Mouse (Mus musculus): ENCODE data around the gene S100a11. TPM values are rescaled to one million over a fixed set of nuclear protein-coding genes. Genes with fewer than 3 reads are reported as not detected.

The S100a11 gene
- polyA plus RNA-seq, 1 experiment = 912 TPM

GRCm38 (mm10) chr3:93557471-93557870 lies 37.2 kb downstream of the S100a11 start:
- DNase-seq (ENCODE audit: low spot score) = no peak

GRCm38 (mm10) chr3:93559961-93560360 lies 39.7 kb downstream of the S100a11 start:
- DNase-seq (ENCODE audit: low spot score) = no peak

GRCm38 (mm10) chr3:93562372-93562771 lies 42.1 kb downstream of the S100a11 start:
- no peak for DNase-seq (ENCODE audit: low spot score)

GRCm38 (mm10) chr3:93563216-93563615 lies 42.9 kb downstream of the S100a11 start:
- no peak for DNase-seq (ENCODE audit: low spot score)

- DNase-seq (ENCODE audit: low spot score) = no peak
These were observed 46.6 kb downstream of the S100a11 start for GRCm38 (mm10) chr3:93566892-93567291.

GRCm38 (mm10) chr3:93567721-93568120 lies 47.4 kb downstream of the S100a11 start:
- no peak for DNase-seq (ENCODE audit: low spot score)

GRCm38 (mm10) chr3:93568428-93569040 lies 48.2 kb downstream of the S100a11 start:
- DNase-seq (ENCODE audit: low spot score) = no peak

- DNase-seq (ENCODE audit: low spot score) = no peak
These were observed 48.8 kb downstream of the S100a11 start for GRCm38 (mm10) chr3:93569046-93569445.

- DNase-seq (ENCODE audit: low spot score) = no peak
These were observed 51.9 kb downstream of the S100a11 start for GRCm38 (mm10) chr3:93572058-93572791.

Other genes with a start within 250 kb of the S100a11 start
- not detected in 2 replicates for gene Flg, start 247.0 kb upstream of the S100a11 start, polyA plus RNA-seq (2012; rRNA removed)
- not detected in 2 replicates for gene Hrnr, start 200.7 kb upstream of the S100a11 start, polyA plus RNA-seq (2012; rRNA removed)
- gene Rptn, start 126.8 kb upstream of the S100a11 start, polyA plus RNA-seq (2012; rRNA removed) = 0.69 and 0.96 TPM in 2 replicates
- 0.37 and 0.57 TPM in 2 replicates for gene Tchh, start 78.2 kb upstream of the S100a11 start, polyA plus RNA-seq (2012; rRNA removed)
- not detected in 2 replicates for gene Tchhl1, start 51.7 kb upstream of the S100a11 start, polyA plus RNA-seq (2012; rRNA removed)
- gene S100a10, start 34.6 kb downstream of the S100a11 start, polyA plus RNA-seq (2012; rRNA removed) = 264 and 295 TPM in 2 replicates
- not detected in 2 replicates for gene Tdpoz2, start 132.2 kb downstream of the S100a11 start, polyA plus RNA-seq (2012; rRNA removed)
- not detected in 2 replicates for gene Tdpoz1, start 155.8 kb downstream of the S100a11 start, polyA plus RNA-seq (2012; rRNA removed)
- gene Gm37596, start 172.6 kb downstream of the S100a11 start, polyA plus RNA-seq (2012; rRNA removed) = not detected in 2 replicates